Mouse (Mus musculus): Measurements from ENCODE around the gene Snapc5. TPM values are rescaled to one million over a fixed set of nuclear protein-coding genes. Genes with fewer than 3 reads are reported as not detected.

The Snapc5 gene
- total and polyA plus RNA-seq, 2 experiments = 5.6 to 13.9 TPM

DNA sequence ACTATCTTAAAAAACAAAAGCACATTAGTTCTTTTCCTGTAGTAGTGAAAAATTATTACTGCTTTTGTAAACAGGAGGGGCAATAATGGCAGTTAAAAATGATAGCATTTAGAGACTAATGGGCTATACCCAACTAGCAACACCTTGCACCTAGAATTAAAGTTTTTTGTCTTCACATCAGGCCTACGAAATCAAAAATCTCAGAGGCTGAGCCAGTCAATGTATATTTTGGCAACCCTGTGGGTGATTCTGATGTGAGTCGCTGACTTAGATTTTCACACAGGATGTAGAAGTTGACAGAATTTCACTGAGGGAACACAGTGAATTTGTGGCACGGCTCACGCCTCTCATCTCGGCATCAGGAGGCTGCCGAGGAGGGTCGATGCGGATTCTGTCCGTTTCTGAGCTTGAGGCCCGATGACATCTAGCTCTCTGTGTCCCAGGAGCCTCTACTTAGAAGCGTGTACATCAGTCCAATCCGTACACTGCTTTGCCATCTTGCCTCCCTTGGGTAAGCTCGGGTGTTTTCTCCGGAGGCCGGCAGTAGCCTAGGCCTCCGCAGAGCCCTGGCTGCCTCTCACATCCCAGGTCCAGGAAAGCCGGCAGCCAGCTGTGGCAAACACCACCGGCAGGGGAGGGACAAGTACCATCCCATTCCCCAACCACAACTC lies 6.8 kb upstream of the Snapc5 start:
- DNase-seq (ENCODE audit: extremely low read depth, low read depth, low spot score) = no peak
- Histone ChIP-seq H3K27ac (replicated peaks; ENCODE audit: insufficient read depth, low read depth, low read length) (no peak overlapping the region), H3K27me3 (ENCODE audit: control insufficient read depth, insufficient read depth, low read length) (no peaks in the 10 kb centered on the region), H3K4me1 (ENCODE audit: control insufficient read depth, insufficient read depth, low read length) (peaks cover 6% of the 10 kb centered on the region), H3K9ac (ENCODE audit: low read depth, low read length) (peak overlapping the region; percentile 73), H3K36me3 (ENCODE audit: control insufficient read depth, insufficient read depth, low read length) (peaks cover 24% of the 10 kb centered on the region), H3K4me3 (ENCODE audit: insufficient read depth, low read depth, low read length) (peak overlapping the region; percentile 67), H3K79me2 (ENCODE audit: control insufficient read depth, insufficient read depth, low read length) (no peaks in the 10 kb centered on the region; the same call in 1 of the 2 replicates)
- 6% methylated on average over 18 of the region's 18 CpGs for WGBS
- no peak for TF ChIP-seq CTCF (IDR thresholded peaks at IDR 0.05; ENCODE audit: low read depth, low read length)
- TF ChIP-seq POLR2A (IDR thresholded peaks at IDR 0.05; ENCODE audit: extremely low read depth, insufficient read depth, low read length) = no peak

DNA sequence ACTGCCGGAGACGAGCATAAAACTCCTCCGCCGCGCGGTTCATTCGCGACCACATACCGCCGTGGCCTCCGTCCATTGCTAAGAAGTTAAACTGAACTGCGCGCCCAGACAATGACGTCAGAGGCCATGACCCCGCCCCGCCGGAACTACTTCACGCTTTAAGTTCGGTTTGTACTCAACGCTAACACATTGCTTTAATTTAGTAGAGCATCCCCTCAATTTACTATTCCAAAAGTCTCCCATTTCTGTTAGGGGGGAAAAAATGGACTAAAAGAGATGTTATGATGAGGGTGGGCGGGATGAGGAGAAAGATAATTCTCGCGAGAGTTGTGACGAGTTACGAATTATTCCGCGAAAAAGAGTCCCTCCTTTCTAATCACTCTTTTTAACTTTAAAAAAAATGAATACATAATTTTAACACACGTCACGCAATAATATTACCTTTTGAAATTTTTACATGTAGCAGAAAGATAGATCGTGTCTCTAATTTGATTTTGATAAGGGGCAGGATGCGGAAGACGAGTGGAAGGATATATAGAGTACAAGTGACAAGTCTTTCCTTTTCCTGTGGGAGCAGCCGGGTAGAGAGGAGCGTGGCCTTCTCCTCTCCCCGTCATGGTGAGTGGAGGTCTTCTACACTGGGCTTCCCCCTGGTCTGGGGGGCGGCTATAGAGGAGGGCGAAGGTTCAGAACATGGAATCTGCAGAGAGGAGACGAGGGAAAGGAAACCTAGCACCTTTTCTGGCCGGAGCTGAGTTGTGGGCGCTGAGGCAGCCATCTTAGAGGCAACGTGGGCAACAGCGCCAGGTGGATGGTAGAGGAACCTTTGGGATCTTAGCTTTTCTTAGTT lies 6.0 kb upstream of the Snapc5 start, which contains the start of the genes Zwilch and Rpl4:
Gene Zwilch, minus strand, starts transcription at position 289 of the 850 bp plus-strand sequence.
Gene Rpl4, plus strand, starts transcription at position 560 of the 850 bp plus-strand sequence.
- Histone ChIP-seq H3K36me3 (ENCODE audit: control insufficient read depth, insufficient read depth, low read length) (peaks cover 31% of the 10 kb centered on the region), H3K79me2 (ENCODE audit: control insufficient read depth, insufficient read depth, low read length) (no peaks in the 10 kb centered on the region; the same call in 1 of the 2 replicates), H3K9ac (ENCODE audit: low read depth, low read length) (peak within 1 kb of the TSS; percentile 79), H3K27me3 (ENCODE audit: control insufficient read depth, insufficient read depth, low read length) (no peaks in the 10 kb centered on the region), H3K4me3 (ENCODE audit: insufficient read depth, low read depth, low read length) (peak within 1 kb of the TSS; percentile 67), H3K4me1 (ENCODE audit: control insufficient read depth, insufficient read depth, low read length) (peaks cover 6% of the 10 kb centered on the region), H3K27ac (replicated peaks; ENCODE audit: insufficient read depth, low read depth, low read length) (peak within 1 kb of the TSS; percentile 72)
- DNase-seq (ENCODE audit: extremely low read depth, low read depth, low spot score) = peak; percentile 72
- TF ChIP-seq CTCF (IDR thresholded peaks at IDR 0.05; ENCODE audit: low read depth, low read length) (no peak), POLR2A (IDR thresholded peaks at IDR 0.05; ENCODE audit: extremely low read depth, insufficient read depth, low read length) (peak; percentile 84; the same call in 1 of the 2 replicates)
- under 1% methylated on average over 42 of the region's 42 CpGs for WGBS

DNA sequence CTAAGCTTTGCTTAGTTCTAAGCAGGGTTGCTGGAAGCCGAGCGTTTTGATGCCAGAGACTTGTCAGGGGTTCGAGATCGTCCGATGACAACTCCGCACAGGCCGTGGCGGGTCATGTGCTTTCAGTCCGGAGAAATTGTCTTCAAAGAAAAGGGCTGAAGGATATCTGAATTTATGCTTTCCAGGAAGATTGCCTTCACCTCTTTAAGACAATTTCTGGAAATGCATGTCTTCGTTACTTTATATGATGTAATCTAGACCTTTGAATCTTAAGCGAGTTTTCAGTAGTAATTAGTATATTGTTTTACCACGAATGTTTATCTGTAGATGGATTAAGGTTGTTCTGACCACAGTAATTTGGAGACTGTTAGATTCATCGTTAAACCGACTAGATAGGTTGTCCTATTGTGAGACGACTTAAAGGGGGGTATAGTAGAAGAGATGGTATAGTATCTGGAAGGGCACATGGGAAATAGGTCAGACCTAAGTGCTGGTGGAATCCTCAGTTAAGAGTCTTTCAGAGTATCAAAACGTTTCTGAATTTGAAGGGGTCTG lies 5.3 kb upstream of the Snapc5 start:
- peak overlapping the region; percentile 72 for H3K27ac ChIP-seq (replicated peaks; ENCODE audit: insufficient read depth, low read depth, low read length)
- no peak for DNase-seq (ENCODE audit: extremely low read depth, low read depth, low spot score)
- H3K4me1 ChIP-seq (ENCODE audit: control insufficient read depth, insufficient read depth, low read length) = peaks cover 6% of the 10 kb centered on the region
- no peaks in the 10 kb centered on the region; the same call in 1 of the 2 replicates for H3K79me2 ChIP-seq (ENCODE audit: control insufficient read depth, insufficient read depth, low read length)
- WGBS = 1% methylated on average over 16 of the region's 16 CpGs
- H3K36me3 ChIP-seq (ENCODE audit: control insufficient read depth, insufficient read depth, low read length) = peaks cover 35% of the 10 kb centered on the region
- H3K27me3 ChIP-seq (ENCODE audit: control insufficient read depth, insufficient read depth, low read length) = no peaks in the 10 kb centered on the region
- no peak for TF ChIP-seq CTCF (IDR thresholded peaks at IDR 0.05; ENCODE audit: low read depth, low read length)
- peak overlapping the region; percentile 79 for H3K9ac ChIP-seq (ENCODE audit: low read depth, low read length)
- H3K4me3 ChIP-seq (ENCODE audit: insufficient read depth, low read depth, low read length) = peak overlapping the region; percentile 67

GRCm38 (mm10) chr9:64174341-64174740 lies 4.7 kb upstream of the Snapc5 start:
- H3K27me3 ChIP-seq (ENCODE audit: control insufficient read depth, insufficient read depth, low read length) = no peaks in the 10 kb centered on the region
- no peaks in the 10 kb centered on the region; the same call in 1 of the 2 replicates for H3K79me2 ChIP-seq (ENCODE audit: control insufficient read depth, insufficient read depth, low read length)
- H3K4me3 ChIP-seq (ENCODE audit: insufficient read depth, low read depth, low read length) = peak overlapping the region; percentile 9; the same call in 1 of the 2 replicates
- TF ChIP-seq CTCF (IDR thresholded peaks at IDR 0.05; ENCODE audit: low read depth, low read length) (no peak), POLR2A (IDR thresholded peaks at IDR 0.05; ENCODE audit: extremely low read depth, insufficient read depth, low read length) (no peak)
- H3K36me3 ChIP-seq (ENCODE audit: control insufficient read depth, insufficient read depth, low read length) = peaks cover 35% of the 10 kb centered on the region
- peaks cover 6% of the 10 kb centered on the region for H3K4me1 ChIP-seq (ENCODE audit: control insufficient read depth, insufficient read depth, low read length)
- H3K9ac ChIP-seq (ENCODE audit: low read depth, low read length) = no peak overlapping the region
- no peak for DNase-seq (ENCODE audit: extremely low read depth, low read depth, low spot score)
- H3K27ac ChIP-seq (replicated peaks; ENCODE audit: insufficient read depth, low read depth, low read length) = no peak overlapping the region

- Histone ChIP-seq H3K4me1 (ENCODE audit: control insufficient read depth, insufficient read depth, low read length) (peaks cover 9% of the 10 kb centered on the region), H3K27ac (replicated peaks; ENCODE audit: insufficient read depth, low read depth, low read length) (no peak overlapping the region), H3K36me3 (ENCODE audit: control insufficient read depth, insufficient read depth, low read length) (peaks cover 35% of the 10 kb centered on the region), H3K9ac (ENCODE audit: low read depth, low read length) (no peak overlapping the region), H3K27me3 (ENCODE audit: control insufficient read depth, insufficient read depth, low read length) (no peaks in the 10 kb centered on the region), H3K79me2 (ENCODE audit: control insufficient read depth, insufficient read depth, low read length) (peaks cover 1% of the 10 kb centered on the region; the same call in 1 of the 2 replicates), H3K4me3 (ENCODE audit: insufficient read depth, low read depth, low read length) (peak overlapping the region; percentile 15; the same call in 1 of the 2 replicates)
- 21% methylated on average over 8 of the region's 8 CpGs for WGBS
- no peak for DNase-seq (ENCODE audit: extremely low read depth, low read depth, low spot score)
- TF ChIP-seq POLR2A (IDR thresholded peaks at IDR 0.05; ENCODE audit: extremely low read depth, insufficient read depth, low read length) = no peak
- no peak for TF ChIP-seq CTCF (IDR thresholded peaks at IDR 0.05; ENCODE audit: low read depth, low read length)
These were observed 4.3 kb upstream of the Snapc5 start for GRCm38 (mm10) chr9:64174766-64175165.
